Mouse (Mus musculus): ENCODE measurements at regions not wholly inside any gene's neighbourhood (a gene's known extent, or its start where the extent isn't known, plus 50 kb on each side); places are given as distances from the start of the nearest gene placed in this dataset.

- TF ChIP-seq EP300 (IDR thresholded peaks at IDR 0.05; ENCODE audit: low read depth) (no peak), CTCF (IDR thresholded peaks at IDR 0.05; ENCODE audit: low read depth) (no peak)
These were observed 204.6 kb downstream of the Sipa1l2 start for GRCm38 (mm10) chr8:125365004-125365403.

Measured in heart, postnatal 0 days (tissue).